Mouse (Mus musculus) c-Kit-negative CD71-positive TER-119-positive erythroid progenitor cells, embryonic 14.5 days (primary cell): Measurements from ENCODE around the gene Mterf4.
A peak's percentile ranks its signal among the peaks of the same experiment; 100 is the strongest.
"Not testable (repeated sequence)": the region's sequence is repeated elsewhere in the genome, so short reads cannot be mapped to it uniquely, and the experiment has no call there.

Source experiments
- DNase-seq: peaks from one replicate; pipeline ENCODE4 v3.0.0-alpha.2; 2013; ENCODE audit warnings: low read depth, low spot score

The Mterf4 gene

GRCm38 (mm10) chr1:93305581-93306337 is at the start of gene Mterf4:
Gene Mterf4, minus strand, starts transcription at chr1:93305915.
- DNase-seq: peak; percentile 70

- DNase-seq: no peak
Observed at GRCm38 (mm10) chr1:93352724-93353123, 47.0 kb upstream of the Mterf4 start.

GRCm38 (mm10) chr1:93349701-93350100 is 44.0 kb upstream of the Mterf4 start:
- DNase-seq: no peak

GRCm38 (mm10) chr1:93347176-93347575 is 41.5 kb upstream of the Mterf4 start:
- no peak for DNase-seq

DNA sequence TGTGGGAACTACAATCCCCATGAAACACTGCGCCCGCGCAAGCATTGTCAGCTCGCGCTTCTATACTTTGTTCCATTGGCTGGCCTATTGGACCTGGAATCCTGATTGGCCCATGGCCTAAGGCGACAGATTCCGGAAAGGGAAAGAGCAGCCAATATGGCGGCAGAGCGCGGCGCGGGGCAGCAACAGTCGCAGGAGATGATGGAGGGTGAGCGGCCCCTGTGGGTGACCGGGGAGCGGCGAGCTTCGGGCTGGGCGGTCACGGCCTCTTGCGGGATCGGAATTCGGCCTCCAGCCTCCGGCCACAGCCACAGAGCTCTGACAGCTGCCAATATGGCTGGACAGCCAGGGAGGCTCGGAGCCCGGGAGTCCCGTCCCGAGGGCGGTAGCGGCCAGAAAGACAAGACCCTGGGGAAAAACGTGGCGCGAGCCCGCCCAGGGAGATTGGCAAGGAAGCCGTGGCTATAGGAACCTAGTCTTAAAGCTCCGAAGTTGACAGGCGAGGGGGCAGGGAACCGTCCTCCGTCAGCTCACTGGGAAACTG is 37.9 kb upstream of the Mterf4 start:
- peak; percentile 91 for DNase-seq

DNA sequence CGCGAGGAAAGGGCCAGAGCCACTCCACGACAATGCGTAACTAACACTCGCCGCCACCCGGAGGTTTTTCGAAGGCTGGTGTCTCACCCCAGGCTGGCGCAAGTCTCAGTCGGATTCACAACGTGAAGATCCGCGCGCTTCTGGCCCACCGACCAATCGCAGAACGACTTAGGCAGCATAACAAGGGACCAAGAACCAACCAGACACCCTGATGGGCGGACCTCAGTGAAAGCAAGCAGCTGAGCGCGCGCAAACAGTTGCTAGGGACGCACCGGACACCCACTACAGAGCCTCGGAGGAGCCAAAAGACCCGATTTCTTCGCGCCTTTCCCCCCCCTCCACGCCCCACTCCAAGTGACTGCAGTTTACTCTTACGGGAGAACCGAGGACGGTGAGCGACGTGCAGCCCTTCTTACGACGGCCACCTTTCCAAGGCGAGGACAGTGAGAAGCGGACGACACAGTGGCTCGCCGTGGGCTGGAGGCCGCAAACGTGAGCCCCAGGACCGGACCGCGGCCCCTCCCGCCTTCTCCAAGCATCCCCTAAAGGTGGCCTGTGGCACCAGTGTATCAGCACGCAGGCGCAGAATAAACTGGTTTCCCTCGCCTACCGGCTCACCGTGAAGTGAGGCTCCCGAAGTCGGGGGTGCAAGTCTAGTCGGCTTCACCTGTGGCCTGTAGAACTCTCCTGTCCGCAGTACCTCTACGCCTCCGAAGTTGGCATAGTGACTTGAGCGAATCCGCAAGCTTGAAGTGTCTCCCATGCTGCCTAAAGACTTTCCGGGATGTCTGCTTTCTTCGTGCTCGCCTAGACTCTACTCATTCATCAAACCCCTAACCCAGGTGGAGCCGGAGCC is 37.2 kb upstream of the Mterf4 start, which contains the start of the genes Ppp1r7 and Pask:
TSS of gene Ppp1r7 (plus strand) at position 207 of the 856 bp plus-strand sequence.
TSS of gene Pask (minus strand) at position 835 of the 856 bp plus-strand sequence.
- peak; percentile 87 for DNase-seq

- no peak for DNase-seq
Observed at GRCm38 (mm10) chr1:93334621-93335020, 28.9 kb upstream of the Mterf4 start.

GRCm38 (mm10) chr1:93326446-93326845 is 20.7 kb upstream of the Mterf4 start:
- DNase-seq: no peak

GRCm38 (mm10) chr1:93323973-93324372 is 18.3 kb upstream of the Mterf4 start:
- no peak for DNase-seq

- DNase-seq: no peak
Observed at GRCm38 (mm10) chr1:93300578-93300977, 5.1 kb downstream of the Mterf4 start.

- no peak for DNase-seq
Observed at GRCm38 (mm10) chr1:93299791-93300190, 5.9 kb downstream of the Mterf4 start.

- not testable (repeated sequence) for DNase-seq
Observed at GRCm38 (mm10) chr1:93294491-93294890, 11.2 kb downstream of the Mterf4 start.

- no peak for DNase-seq
Observed at GRCm38 (mm10) chr1:93292006-93292405, 13.7 kb downstream of the Mterf4 start.

DNA sequence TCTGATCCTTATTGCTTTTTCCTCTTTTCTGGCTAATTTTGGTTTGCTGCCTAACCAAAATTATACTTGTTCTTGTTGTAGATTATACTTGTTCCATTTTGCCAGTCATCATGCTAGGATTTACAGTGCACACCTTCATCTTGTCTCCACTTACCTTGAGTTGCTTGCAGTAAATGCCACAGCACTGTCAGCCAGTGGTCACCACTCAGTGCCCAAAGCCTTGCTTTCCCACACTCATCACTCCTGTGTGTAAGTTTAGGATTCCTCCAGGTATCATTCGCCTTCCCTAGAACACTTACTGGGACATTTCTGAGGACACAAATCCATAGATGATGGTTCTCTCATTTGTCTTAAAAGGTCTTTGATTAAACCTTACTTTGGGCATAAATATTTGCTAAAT is 14.1 kb downstream of the Mterf4 start:
- no peak for DNase-seq

GRCm38 (mm10) chr1:93290956-93291355 is 14.8 kb downstream of the Mterf4 start:
- DNase-seq: no peak

DNA sequence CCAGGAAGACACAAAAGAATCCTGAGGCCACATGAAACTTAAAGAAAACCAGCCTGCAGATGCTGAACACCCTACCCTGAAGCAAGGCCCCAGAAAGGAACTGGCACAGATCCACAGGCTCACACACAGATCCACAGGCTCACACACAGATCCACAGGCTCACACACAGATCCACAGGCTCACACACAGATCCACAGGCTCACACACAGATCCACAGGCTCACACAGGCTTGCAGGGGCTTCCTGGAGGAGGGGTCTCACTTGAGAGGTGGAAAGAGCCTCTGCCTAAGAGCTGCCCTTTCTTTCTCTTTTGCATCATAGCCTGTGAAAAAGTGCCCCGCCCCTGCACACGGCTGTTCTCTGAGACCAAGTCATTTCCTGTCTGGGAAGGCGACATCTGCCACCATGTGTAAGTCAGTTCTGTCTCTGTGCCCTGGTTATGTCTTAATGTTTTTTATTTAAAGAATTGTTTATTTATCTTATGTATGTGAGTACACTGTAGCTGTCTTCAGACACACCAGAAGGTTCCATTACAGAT is 16.0 kb downstream of the Mterf4 start:
- DNase-seq: no peak

DNA sequence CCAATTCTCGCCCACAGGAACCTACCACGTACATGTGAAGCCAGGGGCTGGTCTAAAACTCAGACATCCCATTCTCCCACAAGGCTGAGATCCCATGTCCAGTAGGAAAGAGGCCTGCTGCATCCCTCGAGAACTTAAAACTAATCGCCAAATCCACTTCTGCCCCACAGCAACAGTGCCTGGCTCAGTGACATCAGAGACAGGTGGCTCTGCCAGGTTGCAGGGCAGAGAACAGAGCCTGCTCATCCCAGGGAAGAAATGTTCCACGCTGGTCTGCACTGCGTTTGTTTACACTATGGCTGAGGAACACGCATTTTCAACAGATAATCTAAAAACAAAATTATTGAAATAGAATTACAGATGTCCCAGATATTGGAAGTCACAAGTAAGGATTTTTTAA is 28.7 kb downstream of the Mterf4 start:
- no peak for DNase-seq

DNA sequence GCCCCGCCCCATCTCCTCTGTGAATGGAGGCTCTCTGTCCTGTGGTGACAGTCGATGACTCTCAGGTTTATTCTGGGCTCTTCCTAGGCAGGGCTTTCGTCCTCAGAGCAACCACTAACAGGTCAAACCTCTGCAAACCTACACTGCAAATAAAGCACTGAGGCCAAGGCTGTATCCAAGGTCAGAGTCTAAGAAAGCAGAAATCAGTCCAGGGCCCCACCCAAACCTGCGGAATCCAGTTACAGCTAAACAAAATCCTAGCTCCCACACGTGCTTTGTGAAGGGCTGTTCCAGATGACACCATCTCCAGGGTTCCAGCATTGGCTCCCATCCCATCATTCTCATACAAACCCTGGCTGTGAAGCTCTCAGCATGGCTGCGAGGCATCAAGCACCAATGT is 30.2 kb downstream of the Mterf4 start:
- DNase-seq: no peak

- no peak for DNase-seq
Observed at GRCm38 (mm10) chr1:93272409-93272821, 33.3 kb downstream of the Mterf4 start.

DNA sequence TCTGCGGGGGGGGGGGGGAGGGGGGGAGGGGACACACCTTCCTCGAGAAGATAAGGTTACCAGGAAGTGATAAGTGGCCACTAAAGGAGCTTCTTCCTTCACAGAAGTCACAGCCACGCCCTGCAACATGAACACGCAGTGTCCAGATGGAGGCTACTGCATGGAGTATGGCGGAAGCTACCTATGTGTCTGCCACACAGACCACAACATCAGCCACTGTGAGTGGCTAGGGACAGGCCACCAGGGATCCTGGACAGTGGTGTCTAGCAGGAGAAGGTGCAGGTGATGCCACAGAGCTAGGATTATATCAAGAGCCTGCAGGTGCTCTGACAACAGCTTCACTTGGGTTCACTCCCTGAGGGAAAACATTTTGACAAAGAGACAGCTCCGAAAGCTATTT is 34.0 kb downstream of the Mterf4 start:
- no peak for DNase-seq

GRCm38 (mm10) chr1:93270516-93271240 is 35.0 kb downstream of the Mterf4 start:
- no peak for DNase-seq
